Mouse (Mus musculus): ENCODE data around the gene Banp.

DNA sequence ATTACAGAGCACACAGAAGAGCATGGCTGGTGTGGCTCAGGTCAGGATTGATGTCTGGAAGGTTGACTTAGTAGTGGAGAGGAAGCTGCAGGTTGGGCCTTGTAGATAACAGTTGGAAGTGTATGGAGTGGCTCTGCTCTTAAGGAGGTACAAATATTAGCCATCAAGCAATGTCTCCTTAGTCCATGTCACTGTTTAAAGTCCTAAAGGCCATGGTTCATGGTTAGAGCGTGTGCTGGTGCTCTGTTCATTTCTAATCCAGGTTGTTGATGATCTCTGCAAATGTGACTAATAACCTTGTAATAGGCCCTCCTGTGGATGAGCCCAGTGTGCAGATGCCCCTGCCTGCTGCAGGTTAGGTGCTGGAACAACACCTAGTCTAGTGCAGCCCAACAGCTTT, 8.8 kb downstream of the Banp start:
- TF ChIP-seq CTCF (IDR thresholded peaks at IDR 0.05; ENCODE audit: extremely low read depth, insufficient read depth, low read length), result no peak
- no peak for TF ChIP-seq POLR2A (IDR thresholded peaks at IDR 0.05; ENCODE audit: extremely low read depth, insufficient read depth, low read length)
